Mouse (Mus musculus) macrophage (primary cell): ENCODE data around the gene Tmem102. TPM values are rescaled to one million over a fixed set of nuclear protein-coding genes. Genes with fewer than 3 reads are reported as not detected.
A peak's percentile ranks its signal among the peaks of the same experiment; 100 is the strongest.

ENCODE experiments used
- H3K27ac ChIP-seq: fragments of 350-480 bp; formaldehyde crosslinking; 2 replicates; pipeline ENCODE4 v1.9.0; 2021
- H3K36me3 ChIP-seq: fragments of 350-480 bp; formaldehyde crosslinking; 2 replicates; pipeline ENCODE4 v1.9.0; 2021; ENCODE audit errors: inconsistent target
- H3K4me3 ChIP-seq: fragments of 350-480 bp; formaldehyde crosslinking; 2 replicates; pipeline ENCODE4 v1.9.0; 2021; ENCODE audit errors: inconsistent target
- H3K79me2 ChIP-seq: fragments of 350-480 bp; formaldehyde crosslinking; 2 replicates; pipeline ENCODE4 v1.9.0; 2021; ENCODE audit errors: inconsistent target
- WGBS: methylation state at CpG from one replicate; pipeline ENCODE4 v1.1.7; 2026; ENCODE audit warnings: inconsistent platforms; ENCODE audit not compliant: missing documents; 5-methylcytosine and 5-hydroxymethylcytosine counted together
- polyA plus RNA-seq: library from polyadenylated mRNA; stranded (reverse); fragments of 250-400 nt; gene quantifications from 3 replicates; pipeline ENCODE4 v1.2.4, GENCODE M21; 2018; ENCODE audit warnings: inconsistent platforms

The Tmem102 gene
- polyA plus RNA-seq, 1 experiment from 2014 or later: not detected

- H3K79me2 ChIP-seq: no peaks in the 10 kb centered on the region
- H3K36me3 ChIP-seq: no peaks in the 10 kb centered on the region
- H3K27ac ChIP-seq: no peak overlapping the region
- H3K4me3 ChIP-seq: no peak overlapping the region
- 61% methylated on average over 12 of the region's 12 CpGs for WGBS
These were observed 828 bp downstream of the Tmem102 start for GRCm38 (mm10) chr11:69804652-69804940.

- Histone ChIP-seq H3K36me3 (no peaks in the 10 kb centered on the region), H3K27ac (no peak overlapping the region), H3K4me3 (peak overlapping the region; percentile 17; the same call in 1 of the 2 replicates), H3K79me2 (no peaks in the 10 kb centered on the region)
- WGBS: 6% methylated on average over 59 of the region's 60 CpGs
These were observed 1.4 kb downstream of the Tmem102 start for GRCm38 (mm10) chr11:69803786-69804651.

GRCm38 (mm10) chr11:69803328-69803727 lies 2.1 kb downstream of the Tmem102 start:
- WGBS: 4% methylated on average over 12 of the region's 12 CpGs
- no peaks in the 10 kb centered on the region for H3K79me2 ChIP-seq
- H3K27ac ChIP-seq: no peak overlapping the region
- H3K4me3 ChIP-seq: peak overlapping the region; percentile 17; the same call in 1 of the 2 replicates
- no peaks in the 10 kb centered on the region for H3K36me3 ChIP-seq

GRCm38 (mm10) chr11:69802648-69803105 lies 2.7 kb downstream of the Tmem102 start:
- no peaks in the 10 kb centered on the region for H3K79me2 ChIP-seq
- peak overlapping the region; percentile 17; the same call in 1 of the 2 replicates for H3K4me3 ChIP-seq
- no peak overlapping the region for H3K27ac ChIP-seq
- 3% methylated on average over 33 of the region's 33 CpGs for WGBS
- no peaks in the 10 kb centered on the region for H3K36me3 ChIP-seq

- Histone ChIP-seq H3K27ac (no peak within 1 kb of the TSS), H3K79me2 (no peaks in the 10 kb centered on the region), H3K36me3 (no peaks in the 10 kb centered on the region), H3K4me3 (peak within 1 kb of the TSS; percentile 10; the same call in 1 of the 2 replicates)
- 11% methylated on average over 11 of the region's 33 CpGs for WGBS
These were observed 3.9 kb downstream of the Tmem102 start, which contains the start of gene Fgf11 for GRCm38 (mm10) chr11:69801379-69801977. TSS of gene Fgf11 (minus strand) at chr11:69801857.

- Histone ChIP-seq H3K79me2 (no peaks in the 10 kb centered on the region), H3K27ac (no peak overlapping the region), H3K4me3 (peak overlapping the region; percentile 10; the same call in 1 of the 2 replicates), H3K36me3 (no peaks in the 10 kb centered on the region)
- WGBS: 3% methylated on average over 36 of the region's 36 CpGs
These were observed 4.8 kb downstream of the Tmem102 start for GRCm38 (mm10) chr11:69800392-69801197.

GRCm38 (mm10) chr11:69800138-69800391 lies 5.4 kb downstream of the Tmem102 start:
- no peaks in the 10 kb centered on the region for H3K36me3 ChIP-seq
- no peak overlapping the region for H3K27ac ChIP-seq
- WGBS: 6% methylated on average over 11 of the region's 11 CpGs
- no peaks in the 10 kb centered on the region for H3K79me2 ChIP-seq
- H3K4me3 ChIP-seq: no peak overlapping the region; the same call in 1 of the 2 replicates

GRCm38 (mm10) chr11:69799394-69800137 lies 5.9 kb downstream of the Tmem102 start:
- 47% methylated on average over 10 of the region's 12 CpGs for WGBS
- Histone ChIP-seq H3K27ac (no peak overlapping the region), H3K4me3 (no peak overlapping the region)

GRCm38 (mm10) chr11:69797924-69798323 lies 7.5 kb downstream of the Tmem102 start:
- Histone ChIP-seq H3K79me2 (no peaks in the 10 kb centered on the region), H3K36me3 (no peaks in the 10 kb centered on the region), H3K4me3 (no peak overlapping the region), H3K27ac (no peak overlapping the region)
- WGBS: 75% methylated on average over 7 of the region's 7 CpGs

More at GRCm38 (mm10) chr11:69799394-69800137, 5.9 kb downstream of the Tmem102 start:
- no peaks in the 10 kb centered on the region for H3K36me3 ChIP-seq
- no peaks in the 10 kb centered on the region for H3K79me2 ChIP-seq

GRCm38 (mm10) chr11:69795983-69796435 lies 9.4 kb downstream of the Tmem102 start:
- no peak overlapping the region for H3K27ac ChIP-seq
- H3K79me2 ChIP-seq: no peaks in the 10 kb centered on the region
- no peaks in the 10 kb centered on the region for H3K36me3 ChIP-seq
- H3K4me3 ChIP-seq: no peak overlapping the region
- 15% methylated on average over 12 of the region's 13 CpGs for WGBS

GRCm38 (mm10) chr11:69795168-69795982 lies 10.0 kb downstream of the Tmem102 start, which contains the start of gene Chrnb1:
TSS of gene Chrnb1 (minus strand) at chr11:69795943.
- 2% methylated on average over 52 of the region's 52 CpGs for WGBS
- H3K4me3 ChIP-seq: peak within 1 kb of the TSS; percentile 29; the same call in 1 of the 2 replicates
- no peaks in the 10 kb centered on the region for H3K36me3 ChIP-seq
- no peak within 1 kb of the TSS for H3K27ac ChIP-seq
- no peaks in the 10 kb centered on the region for H3K79me2 ChIP-seq

- no peaks in the 10 kb centered on the region for H3K79me2 ChIP-seq
- no peak overlapping the region for H3K4me3 ChIP-seq
- WGBS: 78% methylated on average over 5 of the region's 5 CpGs
- H3K36me3 ChIP-seq: no peaks in the 10 kb centered on the region
- H3K27ac ChIP-seq: no peak overlapping the region
These were observed 12.0 kb downstream of the Tmem102 start for GRCm38 (mm10) chr11:69793429-69793828.

- no peak overlapping the region for H3K4me3 ChIP-seq
- no peak overlapping the region for H3K27ac ChIP-seq
- no peaks in the 10 kb centered on the region for H3K79me2 ChIP-seq
- no peaks in the 10 kb centered on the region for H3K36me3 ChIP-seq
- 90% methylated on average over 5 of the region's 5 CpGs for WGBS
These were observed 14.0 kb downstream of the Tmem102 start for GRCm38 (mm10) chr11:69791420-69791819.
